ENCODE assay signal across 24 mouse cellular contexts in the genomic region with DNA sequence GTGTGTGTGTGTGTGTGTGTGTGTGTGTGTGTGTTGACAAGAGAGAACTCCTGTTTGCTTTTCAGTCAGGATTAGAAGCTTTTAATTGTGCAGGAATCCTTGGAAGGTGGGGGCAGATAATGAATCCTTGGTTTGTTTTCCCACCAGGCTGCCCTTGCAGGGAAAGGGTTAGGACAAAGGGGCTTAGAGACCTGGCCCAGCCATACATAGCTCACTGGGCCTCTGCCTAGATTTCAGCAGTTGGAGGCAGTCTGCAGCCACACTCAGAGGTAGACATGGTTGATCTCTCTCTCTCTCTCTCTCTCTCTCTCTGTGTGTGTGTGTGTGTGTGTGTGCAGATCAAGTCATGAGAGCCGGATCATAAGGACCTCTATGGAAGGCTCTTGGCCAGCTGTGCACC. TPM values are rescaled to one million over a fixed set of nuclear protein-coding genes. Genes with fewer than 3 reads are reported as not detected.
DNase-seq lines count a peak whose midpoint lies in the region; ATAC-seq and TF ChIP-seq lines count a peak whose summit lies in the region.
"Had no signal": no experiment of that assay in that cellular context is flagged by ENCODE, and none has a peak within 500 bp of the region (broad histone marks: within the 10 kb centered on the region; RNA-seq: fewer than 3 reads in every experiment).

No protein-coding gene starts in this region.

- H3K4me3 ChIP-seq in heart, embryonic 10.5 days = no peak overlapping the region
- H3K4me3 ChIP-seq in midbrain, embryonic 12.5 days = no peak overlapping the region
- H3K4me3 ChIP-seq in midbrain, embryonic 14.5 days (replicated peaks; ENCODE audit: low read depth, low read length) = no peak overlapping the region
- no peak overlapping the region for H3K4me3 ChIP-seq in forebrain, embryonic 16.5 days (replicated peaks; ENCODE audit: low read length)
- H3K4me3 ChIP-seq in thymus, adult 2 months (ENCODE audit: control insufficient read depth, insufficient read depth, low read length) = no peak overlapping the region
- H3K4me3 ChIP-seq: embryonic facial prominence, embryonic 12.5 days; erythroblast, embryonic 14.5 days; left cerebral cortex, adult 2 months; liver, embryonic 12.5 days; stomach, embryonic 15.5 days had no signal

- no peaks in the 10 kb centered on the region for H3K9me3 ChIP-seq in heart, embryonic 10.5 days
- no peaks in the 10 kb centered on the region for H3K9me3 ChIP-seq in midbrain, embryonic 12.5 days
- no peaks in the 10 kb centered on the region for H3K9me3 ChIP-seq in midbrain, embryonic 14.5 days (ENCODE audit: control insufficient read depth, low read length)
- H3K9me3 ChIP-seq in forebrain, embryonic 16.5 days (ENCODE audit: control insufficient read depth, low read length) = no peaks in the 10 kb centered on the region
- H3K9me3 ChIP-seq: embryonic facial prominence, embryonic 12.5 days; liver, embryonic 12.5 days; stomach, embryonic 15.5 days had no signal

- no peak for DNase-seq in heart, embryonic 10.5 days (ENCODE audit: low spot score)
- DNase-seq in heart, adult 9 months (ENCODE audit: low spot score in 2 of 2) = no peak
- no peak for DNase-seq in midbrain, embryonic 14.5 days
- DNase-seq in thymus, adult 2 months = no peak
- DNase-seq in frontal cortex, adult 2 months (ENCODE audit: extremely low spot score in 1 of 2, low spot score in 1 of 2) = no peak
- DNase-seq in spleen, postnatal 10 days (ENCODE audit: low spot score in 2 of 2) = no peak
- DNase-seq: adrenal gland, postnatal 36 days; cerebellum, adult 11 months; cerebellum, adult 9-11 months; gastrocnemius, postnatal 10 days; kidney, postnatal 4 days; layer of hippocampus, adult 9-11 months; lung, adult 18-20 months; lung, postnatal 10 days; thymus, postnatal 36 days had no signal

- H3K27me3 ChIP-seq in heart, embryonic 10.5 days (ENCODE audit: insufficient read depth, poor library complexity, severe bottlenecking) = no peaks in the 10 kb centered on the region
- H3K27me3 ChIP-seq in midbrain, embryonic 12.5 days = peaks cover 26% of the 10 kb centered on the region
- no peaks in the 10 kb centered on the region for H3K27me3 ChIP-seq in midbrain, embryonic 14.5 days (ENCODE audit: control insufficient read depth, insufficient read depth, low read length)
- H3K27me3 ChIP-seq in forebrain, embryonic 16.5 days (replicated peaks; ENCODE audit: control insufficient read depth, insufficient read depth, low read length) = no peaks in the 10 kb centered on the region
- no peaks in the 10 kb centered on the region for H3K27me3 ChIP-seq in thymus, adult 2 months (ENCODE audit: control insufficient read depth, insufficient read depth, low read length)
- H3K27me3 ChIP-seq: embryonic facial prominence, embryonic 12.5 days; liver, embryonic 12.5 days; stomach, embryonic 15.5 days had no signal

- no peak for TF ChIP-seq POLR2A in thymus, adult 2 months (IDR thresholded peaks at IDR 0.05; ENCODE audit: control insufficient read depth, extremely low read depth, insufficient read depth, low read length, poor library complexity)

- H3K27ac ChIP-seq in heart, embryonic 10.5 days = peak overlapping the region; percentile 47; the same call in 1 of the 2 replicates
- no peak overlapping the region for H3K27ac ChIP-seq in midbrain, embryonic 12.5 days (replicated peaks)
- H3K27ac ChIP-seq in midbrain, embryonic 14.5 days (replicated peaks; ENCODE audit: low read depth, low read length) = no peak overlapping the region
- no peak overlapping the region for H3K27ac ChIP-seq in forebrain, embryonic 16.5 days (ENCODE audit: low read length)
- H3K27ac ChIP-seq in thymus, adult 2 months (ENCODE audit: control insufficient read depth, insufficient read depth, low read length) = no peak overlapping the region
- H3K27ac ChIP-seq: embryonic facial prominence, embryonic 12.5 days; left cerebral cortex, adult 2 months; liver, embryonic 12.5 days had no signal

- H3K9ac ChIP-seq in midbrain, embryonic 12.5 days (replicated peaks) = no peak overlapping the region
- no peak overlapping the region for H3K9ac ChIP-seq in midbrain, embryonic 14.5 days (replicated peaks; ENCODE audit: low read length)
- H3K9ac ChIP-seq in forebrain, embryonic 16.5 days (replicated peaks; ENCODE audit: low read depth, low read length) = no peak overlapping the region
- H3K9ac ChIP-seq: embryonic facial prominence, embryonic 12.5 days; liver, embryonic 12.5 days; stomach, embryonic 15.5 days had no signal

- no peaks in the 10 kb centered on the region for H3K36me3 ChIP-seq in heart, embryonic 10.5 days
- H3K36me3 ChIP-seq in midbrain, embryonic 12.5 days = no peaks in the 10 kb centered on the region
- no peaks in the 10 kb centered on the region for H3K36me3 ChIP-seq in midbrain, embryonic 14.5 days (ENCODE audit: control insufficient read depth, insufficient read depth, low read length)
- no peaks in the 10 kb centered on the region for H3K36me3 ChIP-seq in forebrain, embryonic 16.5 days (ENCODE audit: control insufficient read depth, insufficient read depth)
- no peaks in the 10 kb centered on the region for H3K36me3 ChIP-seq in thymus, adult 2 months (ENCODE audit: control insufficient read depth, insufficient read depth, low read length)
- H3K36me3 ChIP-seq: embryonic facial prominence, embryonic 12.5 days; liver, embryonic 12.5 days; stomach, embryonic 15.5 days had no signal

- H3K4me2 ChIP-seq in midbrain, embryonic 12.5 days (replicated peaks) = no peak overlapping the region
- H3K4me2 ChIP-seq in midbrain, embryonic 14.5 days (ENCODE audit: low read length) = no peak overlapping the region
- no peak overlapping the region for H3K4me2 ChIP-seq in forebrain, embryonic 16.5 days (ENCODE audit: low read length)
- H3K4me2 ChIP-seq: embryonic facial prominence, embryonic 12.5 days; liver, embryonic 12.5 days; stomach, embryonic 15.5 days had no signal

- no peak for TF ChIP-seq CTCF in thymus, adult 2 months (IDR thresholded peaks at IDR 0.05; ENCODE audit: borderline replicate concordance, control insufficient read depth, extremely low read depth, insufficient read depth, low read length, poor library complexity)

- 0 out of 2 replicates have a peak, but pooled peaks have one; percentile 55 for ATAC-seq in midbrain, embryonic 12.5 days (ENCODE audit: low FRiP score, low read depth)
- ATAC-seq in midbrain, embryonic 14.5 days (ENCODE audit: low FRiP score, low TSS enrichment) = no peak
- ATAC-seq in forebrain, embryonic 16.5 days = peak; percentile 35; the same call in 1 of the 2 replicates
- ATAC-seq: hindbrain, embryonic 16.5 days; intestine, embryonic 16.5 days; liver, embryonic 12.5 days had no signal

- 65% methylated on average over 1 of the region's 1 CpGs for WGBS in heart, embryonic 10.5 days
- WGBS in midbrain, embryonic 12.5 days = 33% methylated on average over 1 of the region's 1 CpGs
- WGBS in midbrain, embryonic 14.5 days = 35% methylated on average over 1 of the region's 1 CpGs
- WGBS in forebrain, embryonic 16.5 days = 23% methylated on average over 1 of the region's 1 CpGs
- WGBS in thymus, adult 2 months = 95% methylated on average over 1 of the region's 1 CpGs

- H3K4me1 ChIP-seq in heart, embryonic 10.5 days = peaks cover 53% of the 10 kb centered on the region
- peaks cover 43% of the 10 kb centered on the region for H3K4me1 ChIP-seq in midbrain, embryonic 12.5 days
- H3K4me1 ChIP-seq in midbrain, embryonic 14.5 days (ENCODE audit: control insufficient read depth, insufficient read depth, low read length) = peaks cover 4% of the 10 kb centered on the region
- H3K4me1 ChIP-seq in forebrain, embryonic 16.5 days (replicated peaks; ENCODE audit: control insufficient read depth, insufficient read depth, low read length) = peaks cover 26% of the 10 kb centered on the region
- H3K4me1 ChIP-seq in thymus, adult 2 months (replicated peaks; ENCODE audit: control insufficient read depth, insufficient read depth, low read length) = no peaks in the 10 kb centered on the region
- H3K4me1 ChIP-seq: liver, embryonic 12.5 days had no signal

RNA-seq across cellular contexts. Expression of gene Rpusd4, which starts 46.6 kb away (rescaled TPM):
- 23.8 and 26.5 TPM in 2 replicates for polyA plus RNA-seq in heart, embryonic 10.5 days (2016; fragmentation: Nextera tagmentation; extraction: Ambion mirVana)
- polyA plus RNA-seq in midbrain, embryonic 12.5 days (2016; fragmentation: Nextera tagmentation; extraction: Ambion mirVana) = 26.0 and 26.9 TPM in 2 replicates
- polyA plus RNA-seq in midbrain, embryonic 14.5 days (2014; fragmentation: Nextera tagmentation; extraction: Ambion mirVana) = 18.1 and 19.4 TPM in 2 replicates
- polyA plus RNA-seq in forebrain, embryonic 16.5 days (2015; fragmentation: Nextera tagmentation; extraction: Ambion mirVana) = 19.7 and 23.1 TPM in 2 replicates
- polyA plus RNA-seq in thymus, adult 2 months (2012; rRNA removed) = 22.9 and 23.4 TPM in 2 replicates
- polyA plus RNA-seq in frontal cortex, adult 2 months (2012; rRNA removed) = 10.0 and 10.8 TPM in 2 replicates

RNA-seq across cellular contexts. Expression of gene Fam118b, which starts 46.6 kb away (rescaled TPM):
- polyA plus RNA-seq in heart, embryonic 10.5 days (2016; fragmentation: Nextera tagmentation; extraction: Ambion mirVana) = 31.1 and 40.9 TPM in 2 replicates
- 69.3 and 70.1 TPM in 2 replicates for polyA plus RNA-seq in midbrain, embryonic 12.5 days (2016; fragmentation: Nextera tagmentation; extraction: Ambion mirVana)
- 65.1 and 68.3 TPM in 2 replicates for polyA plus RNA-seq in midbrain, embryonic 14.5 days (2014; fragmentation: Nextera tagmentation; extraction: Ambion mirVana)
- 86.8 and 92.5 TPM in 2 replicates for polyA plus RNA-seq in forebrain, embryonic 16.5 days (2015; fragmentation: Nextera tagmentation; extraction: Ambion mirVana)
- polyA plus RNA-seq in thymus, adult 2 months (2012; rRNA removed) = 13.4 and 20.6 TPM in 2 replicates
- polyA plus RNA-seq in frontal cortex, adult 2 months (2012; rRNA removed) = 20.0 and 21.4 TPM in 2 replicates
